Mouse (Mus musculus): Measurements from ENCODE around the gene Psmd12.
A peak's percentile ranks its signal among the peaks of the same experiment; 100 is the strongest.

Psmd12 gene

DNA sequence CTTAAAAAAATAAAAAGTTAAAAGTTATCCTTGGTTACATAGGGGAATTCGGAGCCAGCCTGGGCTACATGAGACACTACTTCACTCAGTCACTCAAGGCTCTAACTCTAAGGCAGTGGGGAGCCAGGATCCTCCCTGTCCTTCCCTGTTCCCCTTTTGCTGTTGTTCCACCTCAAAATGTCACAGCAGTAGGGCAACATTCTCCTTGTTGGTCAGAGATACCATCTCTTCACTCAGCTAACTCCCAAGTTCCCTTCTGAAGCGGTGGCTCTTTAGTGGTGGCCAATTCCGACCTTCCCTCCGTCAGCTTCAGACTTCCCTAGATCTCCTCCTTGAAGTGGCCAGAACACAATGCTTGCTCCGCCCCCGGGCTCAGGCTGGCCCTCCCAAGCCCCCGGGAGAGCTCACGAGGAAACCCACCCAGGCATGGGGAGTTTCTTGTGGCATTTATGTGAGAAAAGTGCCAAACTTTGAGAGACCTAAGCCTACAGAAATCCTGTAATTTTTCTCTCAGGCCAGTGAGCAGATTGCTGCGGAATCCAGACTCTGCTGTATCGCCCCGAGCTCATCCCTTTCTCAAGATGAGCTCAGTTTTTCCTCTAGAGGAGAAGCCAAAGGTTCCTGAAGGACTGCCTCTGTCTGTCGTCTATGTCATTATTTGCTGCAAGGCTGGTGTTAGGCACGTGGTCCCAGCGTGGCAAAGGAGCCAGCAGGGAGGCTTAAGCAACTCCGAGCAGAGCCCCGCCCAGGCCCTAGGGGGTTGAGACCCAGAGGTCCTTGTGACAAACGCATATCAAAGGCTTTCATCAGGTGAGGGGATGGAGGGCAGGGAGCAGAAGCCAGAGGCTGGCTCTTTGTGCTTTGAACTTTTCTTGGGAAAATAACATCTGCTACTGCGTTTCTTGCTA is 31.3 kb downstream of the Psmd12 start:
- no peak for DNase-seq (ENCODE audit: low read depth, low spot score)

DNA sequence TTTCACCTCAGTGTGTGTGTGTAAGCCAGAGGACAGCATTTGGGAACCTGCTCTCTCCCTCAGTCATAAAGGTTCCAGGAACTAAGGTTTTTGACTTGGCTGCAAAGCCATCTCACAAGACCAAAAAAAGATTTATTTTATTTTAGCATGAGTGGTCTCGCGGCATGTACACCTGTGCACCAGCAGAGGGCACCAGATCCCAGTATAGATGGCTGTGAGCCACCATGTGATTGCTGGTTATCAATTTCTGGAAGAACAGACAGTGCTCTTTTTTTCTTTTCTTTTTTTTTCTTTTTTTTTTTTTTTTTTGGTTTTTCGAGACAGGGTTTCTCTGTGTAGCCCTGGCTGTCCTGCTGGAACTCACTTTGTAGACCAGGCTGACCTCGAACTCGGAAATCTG is 32.7 kb downstream of the Psmd12 start:
- peak; percentile 36 for DNase-seq (ENCODE audit: low read depth, low spot score)

DNA sequence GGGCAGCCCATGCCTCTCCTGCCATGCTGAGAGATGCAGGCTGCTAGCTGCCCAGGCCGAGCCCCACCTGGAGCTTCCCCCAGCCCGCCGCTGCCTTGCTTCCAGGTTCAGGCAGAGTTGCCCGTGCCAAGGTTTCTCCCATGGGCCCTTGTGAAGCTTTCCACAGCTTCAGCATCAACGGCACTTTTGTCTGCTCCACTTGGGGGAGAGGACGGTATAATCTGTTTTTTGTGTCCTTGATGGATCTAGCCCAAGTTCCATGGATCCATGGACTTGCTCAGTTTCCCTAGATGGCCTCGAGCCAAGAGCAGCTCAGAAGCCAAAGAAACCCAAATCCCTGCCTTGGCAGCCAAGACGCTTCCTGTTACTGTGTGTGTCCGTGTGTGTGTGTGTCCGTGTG is 33.8 kb downstream of the Psmd12 start:
- DNase-seq (ENCODE audit: low read depth, low spot score): no peak

DNA sequence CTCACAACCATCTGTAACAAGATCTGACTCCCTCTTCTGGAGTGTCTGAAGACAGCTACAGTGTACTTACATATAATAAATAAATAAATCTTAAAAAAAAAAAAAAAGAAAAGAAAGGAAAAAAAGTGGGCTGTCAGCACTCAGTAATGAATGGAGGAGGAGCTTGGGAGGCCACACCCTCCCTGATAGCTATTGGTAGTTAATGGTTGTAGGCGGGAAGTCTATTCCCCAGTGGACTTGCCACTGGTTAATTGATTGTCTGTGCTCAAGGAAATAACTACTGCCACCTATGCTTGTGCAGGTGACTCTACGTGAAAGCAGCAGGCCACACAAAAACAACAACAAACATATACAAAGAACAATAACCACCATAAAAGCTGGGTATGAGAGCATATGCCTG is 37.1 kb downstream of the Psmd12 start:
- no peak for DNase-seq (ENCODE audit: low read depth, low spot score)

DNA sequence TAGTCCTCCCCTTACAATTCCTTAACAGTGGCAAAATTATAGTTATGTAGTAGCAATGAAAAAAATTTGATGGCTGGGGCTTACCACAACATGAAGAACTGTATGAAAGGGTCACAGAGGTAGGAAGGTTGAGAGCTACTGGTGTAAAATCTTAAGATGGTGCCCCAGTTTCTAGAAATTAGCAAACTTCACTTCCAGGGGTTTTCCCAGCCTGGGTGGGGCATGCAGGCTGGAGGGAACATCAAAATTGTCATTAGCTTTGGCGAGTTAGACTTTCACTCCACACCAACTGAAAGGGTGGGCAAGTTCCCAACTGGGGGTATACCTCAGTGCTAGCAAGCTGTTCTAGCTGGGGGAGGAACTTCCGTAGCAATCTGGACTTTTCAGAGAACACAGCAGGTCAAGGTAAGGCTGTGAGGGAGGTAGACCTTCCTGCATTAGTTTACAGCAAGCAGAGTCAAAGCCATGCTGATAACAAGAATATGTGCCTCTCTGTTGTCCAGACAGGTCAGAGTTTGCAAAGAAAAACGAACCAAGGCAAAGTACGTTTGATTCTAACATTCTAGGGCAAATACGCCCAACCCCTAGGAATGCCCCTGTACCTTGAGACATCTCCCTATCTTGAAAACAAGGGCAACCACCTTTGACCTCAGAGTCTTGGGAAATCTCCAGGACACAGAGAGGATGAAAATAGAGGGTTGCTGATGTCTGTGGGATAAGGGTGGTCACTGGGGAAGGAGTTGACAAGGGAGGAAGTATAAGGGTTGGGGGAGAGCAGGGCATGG is 39.6 kb downstream of the Psmd12 start:
- no peak for DNase-seq (ENCODE audit: low read depth, low spot score)

DNA sequence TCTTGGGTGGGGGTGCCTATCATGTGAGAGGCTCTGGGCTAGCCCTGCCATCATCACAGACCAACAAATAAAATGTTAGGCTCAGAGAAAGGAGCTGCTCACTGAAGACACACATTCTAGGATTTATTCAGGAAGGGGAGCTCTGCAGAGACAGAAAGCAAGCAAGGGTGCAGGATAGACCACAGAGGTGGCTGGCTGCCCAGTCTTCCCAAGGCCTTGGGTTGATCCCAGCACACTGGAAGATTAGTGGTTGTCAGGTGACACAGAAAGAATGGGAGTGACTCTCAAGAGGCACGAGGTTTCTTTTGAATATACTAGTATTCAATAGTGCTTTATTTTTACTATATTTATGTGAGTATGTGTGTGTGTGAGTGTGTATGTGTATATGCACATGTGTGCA is 41.9 kb downstream of the Psmd12 start:
- DNase-seq (ENCODE audit: low read depth, low spot score): no peak

DNA sequence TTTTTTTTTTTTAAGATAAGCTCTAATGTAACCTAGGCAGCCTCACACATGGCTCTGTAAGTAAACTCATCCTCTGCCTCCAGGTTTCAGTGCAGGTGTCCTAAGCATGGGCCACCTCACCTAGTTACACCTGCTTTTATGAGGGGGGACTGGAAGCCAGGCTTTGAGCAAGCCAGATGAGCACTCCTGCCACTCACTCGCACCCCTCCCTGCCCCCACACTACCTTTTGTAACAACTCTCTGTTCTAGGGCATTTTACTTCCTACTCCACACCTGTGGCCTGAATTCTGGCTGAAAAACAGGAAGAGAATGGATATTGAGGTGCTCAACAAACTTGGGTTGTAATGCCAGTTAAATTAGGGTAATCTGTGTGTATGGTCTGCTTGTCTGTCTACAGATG is 45.7 kb downstream of the Psmd12 start:
- DNase-seq (ENCODE audit: low read depth, low spot score): no peak

DNA sequence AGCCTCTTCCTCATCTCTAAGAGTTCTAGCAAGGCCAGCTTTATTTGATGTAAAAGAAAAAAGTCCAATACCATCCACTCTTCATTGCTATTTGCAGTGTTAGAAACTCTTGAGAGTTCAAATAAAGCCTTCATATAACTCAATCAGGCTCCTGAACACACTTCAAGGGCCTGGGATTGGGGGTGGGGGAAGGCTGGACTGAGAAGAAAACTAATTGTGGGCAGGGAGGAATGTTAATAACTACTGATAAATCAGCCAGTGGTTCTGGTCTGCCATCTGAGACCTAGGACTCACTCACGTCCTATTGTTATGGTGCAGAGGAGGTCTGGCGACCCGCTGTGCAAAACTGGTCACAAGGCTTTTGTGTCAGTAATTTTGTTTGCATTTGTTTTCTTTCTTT is 48.3 kb downstream of the Psmd12 start:
- no peak for DNase-seq (ENCODE audit: low read depth, low spot score)

DNA sequence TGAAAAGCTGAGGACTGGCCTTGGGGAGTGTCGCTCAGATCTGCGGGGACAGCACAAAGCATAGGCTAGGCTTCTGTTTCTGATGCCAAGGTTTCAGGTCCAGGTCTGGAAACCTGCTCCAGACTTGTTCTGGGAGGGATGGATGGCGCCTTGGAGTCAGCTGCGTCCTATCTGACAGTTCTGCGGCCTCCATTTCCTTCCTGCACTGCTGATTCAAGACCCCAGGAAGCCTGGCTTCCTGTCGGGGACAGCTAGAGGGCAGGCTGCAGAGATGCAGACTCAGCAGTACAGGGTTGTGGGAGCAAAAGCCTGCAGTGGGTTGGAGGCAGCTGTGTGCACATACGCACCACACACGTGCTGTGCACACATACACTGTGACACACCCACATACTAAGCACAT is 50.0 kb downstream of the Psmd12 start:
- DNase-seq (ENCODE audit: low read depth, low spot score): no peak

DNA sequence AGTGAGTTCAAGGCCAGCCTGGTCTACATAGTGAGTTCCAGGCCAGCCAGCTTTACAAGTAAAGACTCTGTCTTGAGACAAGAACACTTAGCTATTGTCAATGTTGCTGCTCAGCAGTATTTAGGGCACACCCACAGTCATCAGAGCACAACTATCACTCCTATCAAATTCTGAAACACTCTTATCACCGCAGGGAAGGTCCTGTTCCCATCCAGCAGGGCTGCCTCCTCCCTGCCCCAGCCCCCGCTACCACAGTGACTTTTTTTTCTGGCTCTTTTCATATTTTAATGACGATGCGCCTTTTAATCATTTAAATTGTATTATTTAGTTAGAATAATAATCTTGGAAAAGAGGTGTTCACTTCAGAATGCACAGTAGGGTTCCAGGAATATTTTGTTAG is 52.2 kb downstream of the Psmd12 start:
- no peak for DNase-seq (ENCODE audit: low read depth, low spot score)

DNA sequence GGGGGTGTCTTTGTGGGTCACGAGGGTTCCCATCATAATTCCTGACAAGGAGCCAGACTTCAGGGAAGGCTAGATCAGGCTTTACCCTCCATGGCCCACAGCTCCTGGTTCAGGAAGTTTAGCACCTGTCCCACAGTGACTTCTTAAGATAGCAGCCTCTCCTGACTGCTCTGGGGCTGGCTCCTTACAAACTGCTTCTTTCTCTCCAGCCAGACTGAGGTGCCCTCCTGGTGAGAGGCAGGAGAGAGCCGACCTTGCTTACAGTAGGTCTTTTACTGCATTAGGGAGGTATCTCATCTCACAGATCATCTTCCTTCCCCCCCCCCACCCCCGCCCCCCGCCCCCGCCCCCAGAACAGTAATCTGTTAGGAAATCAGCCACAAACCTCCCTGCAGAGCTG is 53.0 kb downstream of the Psmd12 start:
- DNase-seq (ENCODE audit: low read depth, low spot score): no peak

DNA sequence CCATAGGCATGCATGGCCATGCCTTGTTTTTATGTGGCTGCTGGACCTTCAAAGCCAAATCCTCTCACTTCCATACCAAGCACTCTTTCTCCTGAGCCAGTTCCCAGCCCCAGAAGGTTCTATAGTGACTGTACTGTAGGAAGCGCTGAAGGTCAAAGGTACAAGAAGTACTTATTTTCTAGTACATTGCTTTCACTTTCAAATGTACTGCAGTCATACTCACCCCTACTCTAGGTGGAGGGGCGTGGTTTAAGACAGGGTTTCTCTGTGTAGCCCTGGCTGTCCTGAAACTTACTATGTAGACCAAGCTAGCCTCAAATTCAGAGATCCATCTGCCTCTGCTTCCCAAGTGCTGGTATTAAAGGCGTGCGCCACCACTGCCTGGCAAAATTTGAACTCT is 59.7 kb downstream of the Psmd12 start:
- DNase-seq (ENCODE audit: low read depth, low spot score): no peak

DNA sequence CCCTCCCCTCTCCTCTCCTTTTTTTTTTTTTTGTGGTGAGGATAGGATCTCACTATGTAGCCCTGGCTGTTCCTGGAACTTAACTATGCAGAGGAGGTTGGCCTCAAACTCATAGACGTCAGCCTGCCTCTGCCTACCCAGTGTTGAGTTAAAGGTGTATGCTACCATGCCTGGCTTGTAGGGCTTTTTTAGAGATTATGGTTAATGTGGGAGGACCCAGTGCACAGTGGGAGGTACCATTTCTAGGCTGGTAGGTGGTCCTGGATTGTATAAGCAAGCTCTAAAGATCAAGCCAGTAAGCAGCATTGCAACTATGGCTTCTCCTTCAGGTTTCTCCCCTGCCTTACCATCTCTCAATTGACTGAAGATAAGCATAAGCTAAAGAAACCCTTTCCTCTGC is 61.1 kb downstream of the Psmd12 start:
- DNase-seq (ENCODE audit: low read depth, low spot score): no peak

DNA sequence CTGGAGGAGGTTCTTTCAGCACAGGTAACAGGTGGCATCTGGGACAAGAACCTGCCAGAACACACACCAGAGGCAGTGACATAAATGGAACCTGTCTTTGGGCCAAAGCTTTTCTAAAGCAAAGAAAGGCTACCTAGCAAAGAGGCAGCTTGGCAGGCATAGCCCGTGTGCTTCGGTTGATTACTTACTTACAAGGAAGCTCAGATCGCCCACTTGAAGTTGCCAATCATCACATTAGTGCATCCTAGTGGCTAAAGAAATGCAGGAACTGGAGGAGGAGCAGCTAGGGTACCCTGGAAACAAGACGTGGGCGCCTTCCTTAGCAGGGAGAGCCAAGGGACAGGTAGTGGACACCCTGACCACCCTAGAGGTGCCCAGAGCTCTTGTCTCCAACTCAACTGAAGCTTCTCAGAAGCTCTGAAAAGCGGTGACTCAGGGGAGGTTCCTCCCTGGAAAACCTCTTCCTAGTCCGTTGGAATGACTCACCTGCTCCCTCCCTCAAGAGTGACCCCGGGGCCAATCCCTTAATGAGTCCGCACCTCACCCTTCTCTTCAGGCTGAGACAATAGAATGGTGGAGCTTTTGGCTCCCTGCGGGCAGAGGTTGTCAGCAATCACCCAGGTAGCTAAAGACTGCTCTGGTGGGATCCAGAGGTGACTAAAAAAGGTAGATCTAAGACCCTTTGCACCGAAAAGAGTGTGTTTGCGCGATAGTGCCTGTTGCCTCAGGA is 66.6 kb downstream of the Psmd12 start:
- DNase-seq (ENCODE audit: low read depth, low spot score): no peak

DNA sequence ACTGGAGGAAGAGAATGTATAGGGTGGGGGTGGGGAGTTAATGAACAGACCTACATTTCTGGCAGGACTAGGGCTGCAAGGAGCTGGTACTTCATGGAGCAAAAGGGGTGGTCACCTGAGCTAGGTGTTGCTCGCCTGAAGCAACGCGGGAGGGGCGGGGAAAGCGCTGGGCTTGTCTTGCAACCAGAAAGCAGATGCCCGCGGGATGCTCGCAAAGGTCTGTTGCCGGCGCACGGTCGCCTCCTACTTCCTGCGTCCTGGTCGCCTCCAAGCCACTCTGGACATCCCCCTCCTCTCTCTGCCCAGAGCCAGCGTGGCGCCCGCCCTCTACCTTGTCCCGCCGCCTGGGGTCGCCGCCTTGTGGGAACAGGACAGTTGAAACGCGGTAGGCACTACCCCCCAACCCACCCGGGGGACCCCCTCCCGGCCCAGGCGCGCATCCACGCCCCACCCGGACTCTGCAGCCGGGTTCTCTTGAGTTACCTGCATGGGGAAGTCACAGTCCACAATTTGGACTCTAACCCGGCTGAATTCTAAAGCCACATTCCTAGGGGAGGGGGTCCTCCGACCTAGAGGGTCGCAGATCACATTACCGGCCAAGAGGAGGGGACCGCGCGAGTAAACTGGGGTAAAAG is 67.5 kb downstream of the Psmd12 start:
- DNase-seq (ENCODE audit: low read depth, low spot score): no peak

DNA sequence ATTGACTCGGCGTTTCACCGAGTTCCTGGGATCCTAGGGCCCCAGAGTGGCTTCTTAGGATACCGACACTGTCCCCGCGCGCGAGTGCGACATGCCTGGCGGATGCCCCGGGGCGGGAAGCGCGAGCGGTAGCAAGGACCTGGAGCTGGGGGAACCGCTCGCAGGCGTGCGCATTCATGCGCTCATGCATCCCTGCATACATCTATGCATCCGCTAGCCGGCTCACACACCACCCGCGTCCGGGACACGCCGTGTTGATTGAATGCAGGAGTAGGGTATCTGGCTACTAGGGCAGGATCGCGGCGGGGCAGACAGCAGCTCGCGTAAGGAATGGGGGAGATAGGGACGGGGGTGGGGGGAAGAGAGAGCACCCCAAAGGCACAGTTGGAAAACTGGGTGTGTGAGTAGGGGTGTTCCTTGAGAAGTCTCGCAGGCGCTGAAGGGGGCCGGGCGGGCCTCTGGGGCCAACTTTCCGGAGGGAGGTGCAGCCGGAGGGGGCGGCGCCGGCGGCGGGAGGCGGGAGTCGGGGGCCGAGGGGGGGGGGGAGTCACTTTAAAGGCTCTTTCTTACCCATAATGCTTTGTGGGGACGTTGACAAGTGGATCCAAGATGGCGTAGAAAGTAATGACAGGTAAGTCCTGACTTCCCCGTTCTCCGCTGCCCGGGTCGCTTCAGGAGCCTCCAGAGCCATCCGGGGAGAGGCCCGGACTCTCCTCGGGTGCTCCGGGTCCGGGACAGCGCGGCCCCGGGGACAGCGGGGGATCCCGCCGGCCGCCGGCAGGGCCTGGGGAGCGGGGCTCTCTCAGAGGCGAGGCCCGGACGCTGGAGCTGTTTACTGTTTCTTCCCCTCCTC is 68.3 kb downstream of the Psmd12 start, which contains the start of gene Helz:
TSS of gene Helz (plus strand) at position 580 of the 853 bp plus-strand sequence.
- DNase-seq (ENCODE audit: low read depth, low spot score): peak; percentile 53

DNA sequence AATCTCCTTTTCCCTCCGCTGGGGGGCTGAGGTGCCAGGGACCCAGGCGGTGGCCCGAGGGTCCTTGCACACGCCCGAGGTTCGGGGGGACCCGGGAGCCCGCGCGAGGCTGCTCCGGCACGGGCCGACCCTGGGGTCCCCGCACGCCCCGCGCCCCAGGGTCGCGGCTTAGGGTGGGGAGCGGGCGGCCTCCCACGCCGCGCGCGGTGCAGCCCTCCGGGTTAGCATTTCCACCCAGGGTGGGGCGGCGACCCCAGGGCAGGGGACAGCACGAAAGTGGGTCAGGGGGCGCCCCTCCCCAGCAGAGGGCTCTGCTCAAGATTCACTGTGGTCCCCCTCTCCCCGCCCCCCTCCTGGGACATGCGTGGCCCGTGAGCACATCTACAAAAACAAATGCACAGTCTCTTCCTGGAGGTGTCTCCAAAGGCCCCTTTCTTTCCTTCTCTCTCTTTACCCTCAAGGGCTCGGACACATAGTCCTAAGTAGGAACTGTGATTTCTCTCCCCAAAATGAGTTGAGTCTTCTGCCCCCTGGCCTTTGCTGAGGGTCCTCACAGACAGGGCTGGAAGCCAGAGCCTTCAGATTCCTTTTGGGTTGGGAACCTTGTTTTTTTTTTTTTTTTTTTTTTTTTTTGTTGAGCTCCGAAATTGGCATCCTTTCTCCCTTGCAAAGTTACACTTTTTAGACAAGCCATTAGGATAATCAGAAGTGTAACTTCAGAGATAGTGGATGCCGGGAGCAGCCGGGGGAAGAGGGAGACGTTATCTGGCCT is 69.1 kb downstream of the Psmd12 start:
- no peak for DNase-seq (ENCODE audit: low read depth, low spot score)

Measured in retina, adult 2 months (tissue).